Mouse (Mus musculus): ENCODE results near the gene Gm19668. TPM values are rescaled to one million over a fixed set of nuclear protein-coding genes. Genes with fewer than 3 reads are reported as not detected.
"Not testable (repeated sequence)": the region's sequence is repeated elsewhere in the genome, so short reads cannot be mapped to it uniquely, and the experiment has no call there.

Gm19668 gene
- polyA plus RNA-seq, 1 experiment from 2014 or later = not detected

DNA sequence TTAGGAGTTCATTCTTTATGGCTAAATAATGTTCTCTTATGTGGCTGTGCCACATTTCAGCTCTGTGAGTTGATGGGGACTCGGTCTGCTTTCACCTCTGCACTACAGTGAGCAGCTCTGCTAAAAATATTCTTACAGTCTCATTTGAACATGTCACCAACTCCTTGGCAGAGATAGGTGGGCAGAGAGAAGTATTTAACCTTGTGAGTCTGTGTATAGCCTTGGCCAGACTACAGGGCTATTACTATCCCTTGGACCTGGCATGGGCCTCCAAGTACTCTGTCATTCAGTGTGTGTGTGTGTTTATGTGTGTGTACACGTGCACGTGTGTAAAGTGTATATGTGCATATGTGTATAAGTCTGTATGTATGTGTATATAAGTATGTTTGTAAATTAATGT is 15.5 kb downstream of the Gm19668 start:
- not testable (repeated sequence) for ATAC-seq; H3K4me2 ChIP-seq (ENCODE audit: low read length); H3K9me3 ChIP-seq (ENCODE audit: control insufficient read depth, low read length); H3K36me3 ChIP-seq (ENCODE audit: control insufficient read depth, insufficient read depth); H3K9ac ChIP-seq (replicated peaks; ENCODE audit: low read depth, low read length); H3K27me3 ChIP-seq (replicated peaks; ENCODE audit: control insufficient read depth, insufficient read depth, low read length); H3K4me1 ChIP-seq (replicated peaks; ENCODE audit: control insufficient read depth, insufficient read depth, low read length); H3K27ac ChIP-seq (ENCODE audit: low read length); H3K4me3 ChIP-seq (replicated peaks; ENCODE audit: low read length)
- WGBS = 100% methylated on average over 1 of the region's 3 CpGs

DNA sequence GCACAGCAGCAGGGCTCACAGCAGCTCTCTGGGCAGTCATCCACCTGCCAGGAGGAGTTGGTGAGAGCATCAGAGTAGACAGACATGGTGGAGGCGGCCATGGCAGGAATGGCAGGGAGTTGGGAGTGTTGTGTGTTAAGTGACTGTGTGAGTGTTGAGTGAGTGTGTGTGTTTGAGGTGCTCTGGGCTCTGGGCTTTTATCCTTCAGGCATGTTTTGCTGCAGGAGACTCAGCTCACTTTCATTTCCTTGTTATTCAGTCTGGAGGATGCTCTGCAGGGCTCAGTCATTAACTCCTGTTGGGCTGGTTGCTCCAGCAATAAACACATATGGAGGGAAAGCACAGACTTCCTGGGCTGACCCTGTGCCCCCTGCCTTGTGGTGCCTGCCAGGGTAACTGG is 16.5 kb downstream of the Gm19668 start, which contains the start of gene Gm3250:
Gene Gm3250 (minus strand): TSS at position 101 of the 400 bp plus-strand sequence.
- ATAC-seq; H3K27me3 ChIP-seq (replicated peaks; ENCODE audit: control insufficient read depth, insufficient read depth, low read length); H3K9me3 ChIP-seq (ENCODE audit: control insufficient read depth, low read length); H3K9ac ChIP-seq (replicated peaks; ENCODE audit: low read depth, low read length); H3K4me3 ChIP-seq (replicated peaks; ENCODE audit: low read length); H3K4me1 ChIP-seq (replicated peaks; ENCODE audit: control insufficient read depth, insufficient read depth, low read length); H3K36me3 ChIP-seq (ENCODE audit: control insufficient read depth, insufficient read depth); H3K27ac ChIP-seq (ENCODE audit: low read length); H3K4me2 ChIP-seq (ENCODE audit: low read length): not testable (repeated sequence)
- 60% methylated on average over 1 of the region's 1 CpGs for WGBS

DNA sequence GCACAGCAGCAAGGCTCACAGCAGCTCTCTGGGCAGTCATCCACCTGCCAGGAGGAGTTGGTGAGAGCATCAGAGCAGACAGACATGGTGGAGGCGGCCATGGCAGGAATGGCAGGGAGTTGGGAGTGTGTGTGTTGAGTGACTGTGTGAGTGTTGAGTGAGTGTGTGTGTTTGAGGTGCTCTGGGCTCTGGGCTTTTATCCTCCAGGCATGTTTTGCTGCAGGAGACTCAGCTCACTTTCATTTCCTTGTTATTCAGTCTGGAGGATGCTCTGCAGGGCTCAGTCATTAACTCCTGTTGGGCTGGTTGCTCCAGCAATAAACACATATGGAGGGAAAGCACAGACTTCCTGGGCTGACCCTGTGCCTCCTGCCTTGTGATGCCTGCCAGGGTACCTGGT is 22.1 kb downstream of the Gm19668 start, which contains the start of gene Gm7138:
Gene Gm7138 (minus strand): TSS at position 101 of the 400 bp plus-strand sequence.
- not testable (repeated sequence) for ATAC-seq; H3K4me2 ChIP-seq (ENCODE audit: low read length)

DNA sequence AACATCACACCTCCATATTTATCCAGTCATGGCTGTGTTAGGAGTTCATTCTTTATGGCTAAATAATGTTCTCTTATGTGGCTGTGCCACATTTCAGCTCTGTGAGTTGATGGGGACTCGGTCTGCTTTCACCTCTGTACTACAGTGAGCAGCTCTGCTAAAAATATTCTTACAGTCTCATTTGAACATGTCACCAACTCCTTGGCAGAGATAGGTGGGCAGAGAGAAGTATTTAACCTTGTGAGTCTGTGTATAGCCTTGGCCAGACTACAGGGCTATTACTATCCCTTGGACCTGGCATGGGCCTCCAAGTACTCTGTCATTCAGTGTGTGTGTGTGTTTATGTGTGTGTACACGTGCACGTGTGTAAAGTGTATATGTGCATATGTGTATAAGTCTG is 26.8 kb downstream of the Gm19668 start:
- H3K4me2 ChIP-seq (ENCODE audit: low read length); H3K9me3 ChIP-seq (ENCODE audit: control insufficient read depth, low read length); H3K9ac ChIP-seq (replicated peaks; ENCODE audit: low read depth, low read length); H3K4me1 ChIP-seq (replicated peaks; ENCODE audit: control insufficient read depth, insufficient read depth, low read length); H3K27ac ChIP-seq (ENCODE audit: low read length); H3K27me3 ChIP-seq (replicated peaks; ENCODE audit: control insufficient read depth, insufficient read depth, low read length); ATAC-seq; H3K36me3 ChIP-seq (ENCODE audit: control insufficient read depth, insufficient read depth); H3K4me3 ChIP-seq (replicated peaks; ENCODE audit: low read length): not testable (repeated sequence)
- WGBS = 100% methylated on average over 1 of the region's 3 CpGs

More for the DNA sequence above, 22.1 kb downstream of the Gm19668 start, which contains the start of gene Gm7138:
- not testable (repeated sequence) for H3K27me3 ChIP-seq (replicated peaks; ENCODE audit: control insufficient read depth, insufficient read depth, low read length); H3K27ac ChIP-seq (ENCODE audit: low read length); H3K9me3 ChIP-seq (ENCODE audit: control insufficient read depth, low read length); H3K4me1 ChIP-seq (replicated peaks; ENCODE audit: control insufficient read depth, insufficient read depth, low read length); H3K4me3 ChIP-seq (replicated peaks; ENCODE audit: low read length); H3K36me3 ChIP-seq (ENCODE audit: control insufficient read depth, insufficient read depth); H3K9ac ChIP-seq (replicated peaks; ENCODE audit: low read depth, low read length)
- WGBS = 50% methylated on average over 1 of the region's 1 CpGs

DNA sequence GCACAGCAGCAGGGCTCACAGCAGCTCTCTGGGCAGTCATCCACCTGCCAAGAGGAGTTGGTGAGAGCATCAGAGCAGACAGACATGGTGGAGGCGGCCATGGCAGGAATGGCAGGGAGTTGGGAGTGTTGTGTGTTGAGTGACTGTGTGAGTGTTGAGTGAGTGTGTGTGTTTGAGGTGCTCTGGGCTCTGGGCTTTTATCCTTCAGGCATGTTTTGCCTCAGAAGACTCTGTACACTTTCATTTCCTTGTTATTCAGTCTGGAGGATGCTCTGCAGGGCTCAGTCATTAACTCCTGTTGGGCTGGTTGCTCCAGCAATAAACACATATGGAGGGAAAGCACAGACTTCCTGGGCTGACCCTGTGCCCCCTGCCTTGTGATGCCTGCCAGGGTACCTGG is 27.7 kb downstream of the Gm19668 start, which contains the start of gene Gm3238:
Gene Gm3238 (minus strand): TSS at position 101 of the 400 bp plus-strand sequence.
- H3K4me1 ChIP-seq (replicated peaks; ENCODE audit: control insufficient read depth, insufficient read depth, low read length); H3K36me3 ChIP-seq (ENCODE audit: control insufficient read depth, insufficient read depth); H3K27me3 ChIP-seq (replicated peaks; ENCODE audit: control insufficient read depth, insufficient read depth, low read length); H3K9me3 ChIP-seq (ENCODE audit: control insufficient read depth, low read length); H3K9ac ChIP-seq (replicated peaks; ENCODE audit: low read depth, low read length); H3K4me3 ChIP-seq (replicated peaks; ENCODE audit: low read length); H3K27ac ChIP-seq (ENCODE audit: low read length); ATAC-seq; H3K4me2 ChIP-seq (ENCODE audit: low read length): not testable (repeated sequence)
- 92% methylated on average over 1 of the region's 1 CpGs for WGBS

DNA sequence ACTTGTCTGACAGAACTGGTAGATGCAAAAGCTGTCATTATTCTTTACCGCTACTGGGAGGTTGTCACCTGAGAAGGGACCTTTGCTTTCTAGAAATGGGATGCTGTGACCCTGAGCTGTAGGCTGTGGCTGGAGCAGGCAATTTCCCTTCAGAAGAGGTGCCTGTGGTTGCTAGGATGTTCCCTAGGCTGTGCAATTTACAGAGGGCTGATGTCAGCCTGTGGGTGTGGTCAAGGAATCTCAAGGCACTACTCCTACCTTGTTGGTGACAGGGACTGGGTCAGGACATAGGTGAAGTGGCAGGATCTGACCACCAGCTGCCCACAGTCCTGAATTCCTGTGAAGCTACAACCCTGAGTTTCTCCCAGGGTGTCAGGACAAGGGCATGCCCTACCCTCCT is 29.2 kb downstream of the Gm19668 start:
- Histone ChIP-seq H3K4me1 (replicated peaks; ENCODE audit: control insufficient read depth, insufficient read depth, low read length) (no peaks in the 10 kb centered on the region), H3K9me3 (ENCODE audit: control insufficient read depth, low read length) (no peaks in the 10 kb centered on the region), H3K4me2 (ENCODE audit: low read length) (no peak overlapping the region), H3K36me3 (ENCODE audit: control insufficient read depth, insufficient read depth) (no peaks in the 10 kb centered on the region), H3K4me3 (replicated peaks; ENCODE audit: low read length) (no peak overlapping the region), H3K9ac (replicated peaks; ENCODE audit: low read depth, low read length) (no peak overlapping the region), H3K27me3 (replicated peaks; ENCODE audit: control insufficient read depth, insufficient read depth, low read length) (no peaks in the 10 kb centered on the region), H3K27ac (ENCODE audit: low read length) (no peak overlapping the region)
- ATAC-seq = no peak
- WGBS = 88% methylated on average over 1 of the region's 1 CpGs

DNA sequence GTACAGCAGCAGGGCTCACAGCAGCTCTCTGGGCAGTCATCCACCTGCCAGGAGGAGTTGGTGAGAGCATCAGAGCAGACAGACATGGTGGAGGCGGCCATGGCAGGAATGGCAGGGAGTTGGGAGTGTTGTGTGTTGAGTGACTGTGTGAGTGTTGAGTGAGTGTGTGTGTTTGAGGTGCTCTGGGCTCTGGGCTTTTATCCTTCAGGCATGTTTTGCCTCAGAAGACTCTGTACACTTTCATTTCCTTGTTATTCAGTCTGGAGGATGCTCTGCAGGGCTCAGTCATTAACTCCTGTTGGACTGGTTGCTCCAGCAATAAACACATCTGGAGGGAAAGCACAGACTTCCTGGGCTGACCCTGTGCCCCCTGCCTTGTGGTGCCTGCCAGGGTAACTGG is 39.4 kb downstream of the Gm19668 start, which contains the start of gene Gm3233:
Gene Gm3233 (minus strand): TSS at position 101 of the 400 bp plus-strand sequence.
- not testable (repeated sequence) for H3K4me3 ChIP-seq (replicated peaks; ENCODE audit: low read length); H3K27ac ChIP-seq (ENCODE audit: low read length); H3K27me3 ChIP-seq (replicated peaks; ENCODE audit: control insufficient read depth, insufficient read depth, low read length); H3K36me3 ChIP-seq (ENCODE audit: control insufficient read depth, insufficient read depth); H3K4me2 ChIP-seq (ENCODE audit: low read length); H3K9ac ChIP-seq (replicated peaks; ENCODE audit: low read depth, low read length); ATAC-seq; H3K9me3 ChIP-seq (ENCODE audit: control insufficient read depth, low read length); H3K4me1 ChIP-seq (replicated peaks; ENCODE audit: control insufficient read depth, insufficient read depth, low read length)
- no CpG with 5 or more reads among the region's 1 CpGs for WGBS

DNA sequence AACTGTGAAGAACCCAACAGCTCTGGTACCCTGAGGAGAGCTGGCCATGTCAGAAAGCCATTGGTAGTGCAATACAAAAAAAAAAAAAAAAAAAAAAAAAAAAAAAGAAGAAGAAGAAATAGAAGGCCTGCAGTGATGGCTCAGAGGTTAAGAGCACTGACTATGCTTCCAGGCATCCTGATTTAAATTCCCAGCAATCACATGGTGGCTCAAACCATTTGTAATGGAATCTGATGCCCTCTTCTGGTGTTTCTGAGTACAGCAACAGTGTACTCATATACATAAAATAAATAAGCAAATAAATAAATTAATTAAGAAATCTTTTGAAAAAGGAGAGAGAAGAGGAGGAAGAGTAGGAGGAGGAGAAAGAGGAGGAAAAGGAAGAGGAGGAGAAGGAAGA is 45.5 kb downstream of the Gm19668 start:
- no peak overlapping the region for H3K9ac ChIP-seq (replicated peaks; ENCODE audit: low read depth, low read length)
- H3K27ac ChIP-seq (ENCODE audit: low read length) = no peak overlapping the region
- H3K4me2 ChIP-seq (ENCODE audit: low read length) = no peak overlapping the region
- H3K9me3 ChIP-seq (ENCODE audit: control insufficient read depth, low read length) = no peaks in the 10 kb centered on the region
- H3K4me3 ChIP-seq (replicated peaks; ENCODE audit: low read length) = no peak overlapping the region
- no peaks in the 10 kb centered on the region for H3K36me3 ChIP-seq (ENCODE audit: control insufficient read depth, insufficient read depth)
- no peaks in the 10 kb centered on the region for H3K27me3 ChIP-seq (replicated peaks; ENCODE audit: control insufficient read depth, insufficient read depth, low read length)
- ATAC-seq = no peak
- no peaks in the 10 kb centered on the region for H3K4me1 ChIP-seq (replicated peaks; ENCODE audit: control insufficient read depth, insufficient read depth, low read length)

DNA sequence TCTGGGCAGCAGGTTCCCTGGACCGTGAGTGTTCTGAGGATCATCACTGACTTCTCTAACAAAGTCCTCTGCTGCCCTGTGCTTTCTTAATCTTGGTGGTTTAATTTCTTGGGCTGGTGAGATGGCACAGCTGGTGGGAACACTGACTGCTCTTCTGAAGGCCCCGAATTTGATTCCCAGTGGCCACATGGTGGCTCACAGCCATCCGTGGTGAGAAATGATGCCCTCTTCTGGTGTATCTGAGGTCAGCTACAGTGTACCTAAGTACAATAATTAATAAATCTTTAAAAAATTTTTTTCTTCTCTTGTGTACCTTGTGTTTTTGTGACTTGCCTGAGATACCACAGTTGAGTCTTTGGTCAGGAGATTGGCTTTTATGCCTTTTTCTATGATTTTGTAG is 46.6 kb downstream of the Gm19668 start:
- H3K4me3 ChIP-seq (replicated peaks; ENCODE audit: low read length); ATAC-seq: not testable (repeated sequence)

DNA sequence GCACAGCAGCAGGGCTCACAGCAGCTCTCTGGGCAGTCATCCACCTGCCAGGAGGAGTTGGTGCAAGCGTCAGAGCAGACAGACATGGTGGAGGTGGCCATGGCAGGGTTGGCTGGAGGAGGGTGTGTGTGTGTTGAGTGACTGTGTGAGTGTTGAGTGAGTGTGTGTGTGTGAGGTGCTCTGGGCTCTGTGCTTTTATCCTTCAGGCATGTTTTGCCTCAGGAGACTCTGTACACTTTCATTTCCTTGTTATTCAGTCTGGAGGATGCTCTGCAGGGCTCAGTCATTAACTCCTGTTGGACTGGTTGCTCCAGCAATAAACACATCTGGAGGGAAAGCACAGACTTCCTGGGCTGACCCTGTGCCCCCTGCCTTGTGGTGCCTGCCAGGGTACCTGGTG is 47.7 kb downstream of the Gm19668 start, which contains the start of gene Gm9736:
Gene Gm9736 (minus strand): TSS at position 101 of the 400 bp plus-strand sequence.
- not testable (repeated sequence) for H3K9ac ChIP-seq (replicated peaks; ENCODE audit: low read depth, low read length); H3K27ac ChIP-seq (ENCODE audit: low read length); ATAC-seq; H3K36me3 ChIP-seq (ENCODE audit: control insufficient read depth, insufficient read depth); H3K4me1 ChIP-seq (replicated peaks; ENCODE audit: control insufficient read depth, insufficient read depth, low read length); H3K4me3 ChIP-seq (replicated peaks; ENCODE audit: low read length); H3K4me2 ChIP-seq (ENCODE audit: low read length); H3K27me3 ChIP-seq (replicated peaks; ENCODE audit: control insufficient read depth, insufficient read depth, low read length); H3K9me3 ChIP-seq (ENCODE audit: control insufficient read depth, low read length)
- WGBS = 71% methylated on average over 1 of the region's 1 CpGs

More for the DNA sequence above, 46.6 kb downstream of the Gm19668 start:
- 64% methylated on average over 3 of the region's 3 CpGs for WGBS
- H3K9me3 ChIP-seq (ENCODE audit: control insufficient read depth, low read length); H3K4me2 ChIP-seq (ENCODE audit: low read length); H3K36me3 ChIP-seq (ENCODE audit: control insufficient read depth, insufficient read depth); H3K27ac ChIP-seq (ENCODE audit: low read length); H3K27me3 ChIP-seq (replicated peaks; ENCODE audit: control insufficient read depth, insufficient read depth, low read length); H3K9ac ChIP-seq (replicated peaks; ENCODE audit: low read depth, low read length); H3K4me1 ChIP-seq (replicated peaks; ENCODE audit: control insufficient read depth, insufficient read depth, low read length): not testable (repeated sequence)

All from forebrain, embryonic 16.5 days (tissue).